Mouse (Mus musculus): ENCODE data around the gene Lrrd1.
"Not testable (repeated sequence)": the region's sequence is repeated elsewhere in the genome, so short reads cannot be mapped to it uniquely, and the experiment has no call there.

Gene Lrrd1

DNA sequence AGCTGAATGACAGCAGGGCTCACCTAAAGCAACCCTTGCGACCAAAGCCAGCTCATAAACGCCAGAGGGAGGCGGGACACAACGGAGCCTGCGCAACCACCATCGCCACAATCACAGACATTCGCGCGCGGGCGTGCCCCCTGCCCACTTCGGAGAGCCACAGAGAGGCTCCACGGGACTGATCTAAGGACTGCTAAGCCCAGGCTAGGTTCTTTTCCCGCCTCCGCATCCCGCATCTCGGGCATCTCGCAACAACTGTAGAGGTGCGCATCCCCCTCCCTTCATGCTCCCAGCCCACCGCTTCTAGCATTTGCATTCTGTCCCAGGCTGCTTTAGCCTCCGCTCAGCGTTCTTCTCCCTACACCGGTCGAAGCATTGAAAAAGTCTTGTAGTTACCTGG, at the start of gene Lrrd1:
Lrrd1 (plus strand) TSS at position 148 of the 400 bp plus-strand sequence.
- no peak for DNase-seq (ENCODE audit: low spot score)

DNA sequence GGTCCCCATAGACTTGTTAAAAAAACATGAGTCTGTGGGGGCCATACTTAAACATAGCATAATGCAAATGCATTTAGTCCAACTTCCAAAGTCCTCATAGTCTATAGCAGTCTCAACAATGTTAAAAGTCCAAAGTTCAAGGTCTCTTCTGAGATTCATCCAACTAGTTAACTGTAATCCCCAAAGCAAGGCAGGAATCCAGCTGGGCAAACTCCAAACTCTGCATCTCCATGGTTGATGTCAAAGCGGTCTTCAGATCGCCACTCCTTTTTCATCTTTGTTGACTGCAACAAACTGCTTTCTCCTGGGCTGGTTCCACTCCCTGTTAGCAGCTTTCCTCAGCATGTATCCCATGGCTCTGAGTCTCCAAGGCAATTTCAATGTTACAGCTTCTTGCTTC, 47.9 kb upstream of the Lrrd1 start:
- not testable (repeated sequence) for DNase-seq (ENCODE audit: low spot score)

GRCm38 (mm10) chr5:3798656-3799055, 46.3 kb upstream of the Lrrd1 start:
- not testable (repeated sequence) for DNase-seq (ENCODE audit: low spot score)

DNA sequence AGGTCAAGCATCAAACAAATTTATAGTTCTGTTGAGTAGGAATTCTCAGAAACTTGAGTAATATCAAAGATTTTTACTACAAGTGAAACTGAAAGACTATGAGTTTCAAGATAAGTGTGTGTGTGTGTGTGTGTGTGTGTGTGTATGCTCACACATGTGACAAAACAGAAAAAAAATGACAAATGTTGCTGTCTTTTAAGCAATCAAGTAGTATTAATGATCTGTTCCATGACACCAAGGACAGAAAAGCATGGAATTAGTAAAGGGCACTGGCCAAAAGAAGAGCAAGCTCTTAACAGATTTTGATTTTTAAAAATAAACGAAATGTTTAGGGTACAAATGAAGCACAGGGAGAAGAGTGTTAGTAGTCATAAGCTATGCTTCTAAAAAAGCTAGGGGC, 44.9 kb upstream of the Lrrd1 start:
- no peak for DNase-seq (ENCODE audit: low spot score)

DNA sequence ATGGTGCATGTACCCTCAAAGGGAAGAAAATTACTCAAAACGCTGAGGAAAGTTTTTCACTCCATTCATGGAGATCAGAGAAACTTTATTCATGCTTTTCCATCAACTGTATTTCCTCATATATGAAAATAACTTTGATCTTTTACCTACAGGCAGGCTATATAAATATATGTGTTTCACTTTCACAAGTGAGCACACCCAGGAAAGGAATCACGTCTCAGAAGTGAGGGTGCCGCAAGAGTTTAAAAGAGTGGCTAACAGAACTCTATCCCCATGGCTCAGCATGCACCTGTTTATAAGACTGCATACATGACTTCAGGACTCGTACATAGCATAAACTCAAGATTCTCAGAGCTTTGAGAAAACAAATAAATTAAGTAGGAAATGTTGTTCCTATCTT, 44.1 kb upstream of the Lrrd1 start:
- DNase-seq (ENCODE audit: low spot score), result no peak

- DNase-seq (ENCODE audit: low spot score), result no peak
These were observed 43.1 kb upstream of the Lrrd1 start for GRCm38 (mm10) chr5:3801672-3802432.

DNA sequence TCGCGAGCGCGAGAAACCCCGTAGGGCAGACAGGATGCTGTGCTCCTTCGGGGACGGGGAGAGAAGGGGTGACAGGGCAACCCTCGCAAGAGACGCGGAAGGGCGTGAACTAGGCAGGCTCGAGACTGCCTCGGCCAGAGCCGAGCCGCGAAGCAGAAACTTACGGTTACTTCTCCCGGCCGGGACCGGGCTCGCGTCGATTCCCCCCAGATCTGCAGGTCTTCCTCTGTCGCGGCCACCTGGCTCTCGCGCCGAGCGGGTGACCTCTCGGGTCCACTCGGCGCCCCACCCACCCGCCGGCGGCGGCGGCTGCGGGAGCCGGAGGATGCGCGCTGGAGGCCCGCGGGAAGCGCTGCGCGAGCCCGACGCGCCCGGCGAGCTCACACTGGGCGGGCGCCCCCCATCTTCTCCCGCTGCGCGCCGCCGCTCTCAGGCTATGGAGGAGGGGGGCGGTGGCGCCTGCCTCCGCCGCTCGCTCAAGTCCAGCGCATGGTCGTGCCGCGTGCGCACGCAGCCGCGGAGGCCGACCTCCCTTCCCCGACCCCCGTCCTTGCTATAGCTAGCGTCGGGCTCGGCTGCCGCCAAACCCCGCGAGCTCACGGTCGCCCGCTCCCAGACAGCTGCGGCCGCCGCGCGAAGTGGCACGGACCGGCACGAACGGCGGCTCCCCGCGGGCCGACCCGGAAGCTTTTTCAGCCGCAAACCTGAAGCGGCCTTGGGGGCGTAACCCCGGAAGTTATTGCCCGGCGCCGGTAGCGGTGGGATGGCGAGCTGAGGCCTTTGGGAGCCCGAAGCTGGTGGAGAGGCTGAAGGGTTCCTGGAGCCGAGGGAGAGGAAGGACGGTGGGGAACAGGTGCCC, 42.3 kb upstream of the Lrrd1 start, which contains the start of the genes Ankib1 and Krit1:
Ankib1 (minus strand) TSS at position 493 of the 859 bp plus-strand sequence.
Krit1 (plus strand) TSS at position 752 of the 859 bp plus-strand sequence.
- peak; percentile 82 for DNase-seq (ENCODE audit: low spot score)

DNA sequence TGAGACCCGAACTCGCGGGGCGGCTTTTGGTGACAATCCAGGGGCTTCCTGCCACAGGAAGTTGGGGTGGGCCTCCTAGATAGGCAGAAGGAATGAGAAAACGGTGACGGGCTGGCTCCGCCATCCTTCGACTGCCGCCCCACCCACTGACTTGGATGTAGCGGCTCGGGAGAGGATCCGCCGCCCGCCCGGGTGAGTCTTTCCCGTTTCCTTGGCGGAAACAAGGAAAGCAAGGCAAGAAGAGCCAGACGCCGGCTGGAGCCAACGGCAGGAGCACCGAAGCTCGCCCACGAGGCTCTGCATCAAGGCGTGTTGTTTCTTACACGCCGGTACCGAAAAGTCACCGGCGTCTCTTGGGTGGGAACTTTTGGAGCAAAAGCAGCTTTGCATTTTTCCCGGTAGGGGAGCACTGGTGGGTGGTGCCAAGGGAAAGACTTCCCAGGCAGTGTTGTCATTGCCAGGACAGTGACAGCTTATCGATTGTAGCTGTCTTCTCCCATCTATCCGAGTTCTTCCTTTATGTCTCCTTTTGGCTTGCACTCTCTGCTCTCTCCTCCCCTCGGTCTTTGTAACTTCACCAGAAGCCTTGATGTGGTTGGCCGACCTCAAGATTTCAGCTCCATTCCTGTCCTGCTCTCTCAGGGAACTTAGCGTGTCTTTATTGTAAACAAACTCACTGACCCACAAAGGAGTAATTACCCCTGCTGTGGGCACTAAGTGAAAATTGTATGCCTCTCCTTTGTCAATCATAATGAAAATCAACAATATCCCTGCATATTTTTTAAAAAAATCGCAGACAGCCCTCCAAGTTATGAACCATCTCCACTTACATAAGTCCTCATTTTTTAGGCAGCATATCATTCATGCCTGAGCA, 41.4 kb upstream of the Lrrd1 start:
- peak; percentile 40 for DNase-seq (ENCODE audit: low spot score)

- DNase-seq (ENCODE audit: low spot score), result no peak
These were observed 36.5 kb upstream of the Lrrd1 start for GRCm38 (mm10) chr5:3808472-3808871.

GRCm38 (mm10) chr5:3834107-3834506, 10.9 kb upstream of the Lrrd1 start:
- no peak for DNase-seq (ENCODE audit: low spot score)

DNA sequence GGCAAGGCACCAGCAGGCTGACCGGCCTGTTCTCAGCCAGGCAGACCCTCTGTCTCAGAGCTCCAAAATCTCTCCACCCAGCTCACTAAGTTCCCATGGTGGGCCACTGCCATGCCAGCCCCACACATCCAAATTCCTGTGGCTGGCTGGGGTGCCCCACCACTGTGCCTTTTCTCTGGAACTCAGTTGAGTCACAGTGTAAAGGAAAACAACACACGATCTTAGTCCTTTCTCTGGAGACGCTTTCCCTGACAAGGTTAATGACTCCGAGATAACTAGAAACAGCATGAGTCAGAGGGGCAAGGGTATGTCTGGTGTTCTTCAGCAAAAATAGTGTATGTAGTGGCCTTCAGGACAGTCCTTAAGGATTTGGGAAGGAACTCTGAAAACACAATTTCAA, 25.2 kb downstream of the Lrrd1 start:
- no peak for DNase-seq (ENCODE audit: low spot score)

- no peak for DNase-seq (ENCODE audit: low spot score)
These were observed 27.4 kb downstream of the Lrrd1 start for GRCm38 (mm10) chr5:3872348-3872747.

- no peak for DNase-seq (ENCODE audit: low spot score)
These were observed 28.5 kb downstream of the Lrrd1 start for GRCm38 (mm10) chr5:3873485-3873884.

DNA sequence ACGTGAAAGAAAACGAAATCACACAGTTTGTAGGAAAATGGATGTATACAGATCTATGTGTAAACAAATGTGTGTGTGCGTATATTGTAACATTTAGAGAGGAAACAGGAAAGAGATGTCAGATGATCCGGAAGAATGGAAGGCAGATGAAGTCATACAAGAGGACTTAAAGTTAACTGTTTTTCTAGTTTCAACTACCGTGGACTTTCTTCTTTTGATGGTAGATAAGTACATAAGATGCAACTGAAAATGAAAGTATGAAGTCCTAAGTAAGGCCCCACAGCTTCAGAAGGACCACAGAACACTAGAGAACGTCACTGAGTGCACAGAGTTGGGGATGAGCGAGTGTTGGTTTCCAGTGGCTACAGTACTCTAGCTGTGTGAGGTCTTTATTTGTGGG, 41.9 kb downstream of the Lrrd1 start:
- DNase-seq (ENCODE audit: low spot score), result not testable (repeated sequence)

DNA sequence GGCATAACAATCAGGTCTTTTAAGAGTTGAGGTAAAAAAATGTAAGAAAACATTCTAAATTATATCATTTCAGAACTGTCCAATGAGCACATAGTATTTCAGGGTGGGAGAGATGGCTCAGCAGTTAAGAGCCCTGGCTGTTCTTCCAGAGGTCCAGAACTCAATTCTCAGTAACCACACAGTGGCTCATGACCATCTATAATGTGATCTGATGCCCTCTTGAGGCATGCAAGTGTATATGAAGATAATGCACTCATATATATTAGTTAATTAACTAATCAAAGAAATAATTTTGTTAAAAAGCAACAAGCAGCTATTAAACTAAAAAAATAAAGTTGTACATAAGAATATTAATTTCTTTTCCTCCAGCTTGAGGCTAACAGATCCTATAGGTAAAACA, 44.2 kb downstream of the Lrrd1 start:
- DNase-seq (ENCODE audit: low spot score), result no peak

DNA sequence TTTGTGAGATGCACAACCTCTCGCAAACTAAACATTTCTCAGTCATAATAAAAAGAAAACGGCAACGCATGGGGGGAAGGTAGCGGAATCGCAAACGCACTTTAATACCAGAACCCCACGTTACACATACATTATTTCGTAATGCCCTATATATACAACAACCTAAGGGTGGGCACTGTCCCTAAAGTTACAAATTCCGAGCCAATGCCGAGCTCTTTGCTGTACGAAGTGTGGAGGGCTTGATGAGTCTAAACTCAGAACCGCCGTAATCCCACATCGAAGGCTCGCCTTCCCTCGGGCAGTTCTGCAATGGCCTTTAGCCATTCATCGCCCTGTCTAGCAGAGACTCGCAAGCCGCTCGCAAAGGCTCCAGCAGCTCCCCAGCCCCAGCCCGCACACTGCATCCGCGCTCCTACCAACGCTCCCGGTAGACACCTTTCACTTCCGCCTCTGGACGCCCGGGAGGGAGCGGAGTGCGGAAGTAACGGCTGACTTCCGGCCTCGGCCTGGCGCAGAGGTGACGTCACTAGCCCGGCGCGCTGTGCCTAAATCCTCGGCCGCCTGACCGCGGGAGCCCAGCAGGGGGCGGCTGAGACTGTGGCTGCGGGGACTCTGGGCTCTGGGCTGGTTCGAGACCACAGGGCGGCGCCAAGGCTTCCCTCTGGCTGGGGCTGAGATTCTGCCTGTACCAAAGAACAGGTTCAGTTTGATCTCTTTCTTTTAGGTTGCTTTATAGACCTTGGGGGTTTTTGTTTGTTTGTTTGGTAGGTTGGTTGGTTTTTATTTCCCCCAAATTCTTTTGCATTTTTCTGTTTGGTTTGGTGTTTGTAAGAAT, 48.7 kb downstream of the Lrrd1 start, which contains the start of gene Mterf1a:
Mterf1a (minus strand) TSS at position 475 of the 835 bp plus-strand sequence.
- DNase-seq (ENCODE audit: low spot score), result peak; percentile 29

DNA sequence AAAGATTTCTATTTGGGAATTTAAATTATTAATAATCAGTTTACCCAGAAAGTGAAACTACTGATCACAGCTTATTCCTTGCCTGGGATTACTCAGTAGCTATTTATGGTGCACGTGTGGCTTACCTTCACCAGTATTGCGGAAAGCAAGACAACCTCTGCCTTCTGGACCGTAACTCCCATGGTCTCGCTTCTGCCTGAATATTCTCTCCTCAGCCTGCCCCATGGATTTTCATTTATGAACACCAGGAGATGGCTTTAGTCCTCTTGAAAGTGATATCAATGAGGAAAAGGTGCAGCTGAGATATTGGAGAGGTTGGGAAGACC, 49.3 kb downstream of the Lrrd1 start:
- not testable (repeated sequence) for DNase-seq (ENCODE audit: low spot score)

GRCm38 (mm10) chr5:3905471-3905870, 60.5 kb downstream of the Lrrd1 start:
- no peak for DNase-seq (ENCODE audit: low spot score)
